Mouse (Mus musculus) thymus, adult 2 months (tissue): Measurements from ENCODE around the gene Grip1.

ENCODE experiments used
- CTCF ChIP-seq: fragments of 200-500 bp; IDR thresholded peaks from 2 replicates; pipeline ENCODE4 v1.5.1; 2012; ENCODE audit warnings: mild to moderate bottlenecking, control low read depth, low read length, moderate library complexity, borderline replicate concordance; ENCODE audit not compliant: control insufficient read depth, poor library complexity, insufficient read depth; ENCODE audit errors: extremely low read depth
- POLR2A ChIP-seq: fragments of 200-500 bp; IDR thresholded peaks from 2 replicates; pipeline ENCODE4 v1.6.1; 2012; ENCODE audit warnings: mild to moderate bottlenecking, low read length, control low read depth, moderate library complexity; ENCODE audit not compliant: control insufficient read depth, poor library complexity, insufficient read depth; ENCODE audit errors: extremely low read depth

DNA sequence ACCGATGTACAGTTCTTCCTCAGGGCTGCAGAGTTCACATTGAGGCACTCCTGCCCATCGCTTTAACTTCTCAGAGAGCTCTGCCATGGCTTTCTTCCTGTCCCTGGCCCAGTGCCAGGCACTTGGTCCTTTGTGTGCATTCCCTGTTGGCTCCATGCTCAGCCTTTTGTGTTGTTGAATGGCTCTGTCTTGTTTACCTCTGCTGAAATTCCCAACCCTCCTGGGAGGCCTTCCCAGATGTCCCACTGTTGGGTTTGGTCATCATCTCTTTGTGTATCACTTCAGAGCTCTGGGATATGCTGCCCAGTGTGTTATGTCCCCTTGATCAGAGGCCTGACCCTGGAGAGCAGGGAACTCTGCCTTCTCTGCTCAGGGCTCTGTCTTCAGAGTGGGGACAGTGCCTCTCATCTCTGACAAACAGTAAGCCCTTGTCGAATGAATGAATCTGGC lies 230.8 kb downstream of the Grip1 start:
- TF ChIP-seq POLR2A (no peak), CTCF (no peak)
